Mouse (Mus musculus): ENCODE results near the gene Cnksr1.
"Not testable (repeated sequence)": the region's sequence is repeated elsewhere in the genome, so short reads cannot be mapped to it uniquely, and the experiment has no call there.

Cnksr1 gene

GRCm38 (mm10) chr4:134238279-134238651, at the start of gene Cnksr1:
Gene Cnksr1, minus strand, starts transcription at chr4:134238399.
- in situ Hi-C loops (cut with MboI; ENCODE audit: low sequenced_read_pairs), result no loop called here

GRCm38 (mm10) chr4:134287575-134288025, 49.4 kb upstream of the Cnksr1 start, which contains the start of gene Pdik1l:
Gene Pdik1l, minus strand, starts transcription at chr4:134287895.
- in situ Hi-C loops (cut with MboI; ENCODE audit: low sequenced_read_pairs), result no loop called here

GRCm38 (mm10) chr4:134287168-134287564, 49.0 kb upstream of the Cnksr1 start:
- in situ Hi-C loops (cut with MboI; ENCODE audit: low sequenced_read_pairs), result no loop called here

- in situ Hi-C loops (cut with MboI; ENCODE audit: low sequenced_read_pairs), result no loop called here
Measured at GRCm38 (mm10) chr4:134286226-134287167, 48.3 kb upstream of the Cnksr1 start.

- in situ Hi-C loops (cut with MboI; ENCODE audit: low sequenced_read_pairs), result no loop called here
Measured at GRCm38 (mm10) chr4:134284942-134285341, 46.7 kb upstream of the Cnksr1 start.

- in situ Hi-C loops (cut with MboI; ENCODE audit: low sequenced_read_pairs), result no loop called here
Measured at GRCm38 (mm10) chr4:134273417-134274345, 35.5 kb upstream of the Cnksr1 start.

GRCm38 (mm10) chr4:134272731-134273416, 34.7 kb upstream of the Cnksr1 start:
- in situ Hi-C loops (cut with MboI; ENCODE audit: low sequenced_read_pairs), result no loop called here

- in situ Hi-C loops (cut with MboI; ENCODE audit: low sequenced_read_pairs), result no loop called here
Measured at GRCm38 (mm10) chr4:134271979-134272378, 33.8 kb upstream of the Cnksr1 start.

- in situ Hi-C loops (cut with MboI; ENCODE audit: low sequenced_read_pairs), result not testable (repeated sequence)
Measured at GRCm38 (mm10) chr4:134269622-134270021, 31.4 kb upstream of the Cnksr1 start.

- in situ Hi-C loops (cut with MboI; ENCODE audit: low sequenced_read_pairs), result no loop called here
Measured at GRCm38 (mm10) chr4:134268102-134268655, 30.0 kb upstream of the Cnksr1 start.

GRCm38 (mm10) chr4:134265860-134266585, 27.8 kb upstream of the Cnksr1 start:
- in situ Hi-C loops (cut with MboI; ENCODE audit: low sequenced_read_pairs), result no loop called here

GRCm38 (mm10) chr4:134263191-134263590, 25.0 kb upstream of the Cnksr1 start:
- in situ Hi-C loops (cut with MboI; ENCODE audit: low sequenced_read_pairs), result no loop called here

- in situ Hi-C loops (cut with MboI; ENCODE audit: low sequenced_read_pairs), result no loop called here
Measured at GRCm38 (mm10) chr4:134258354-134258753, 20.2 kb upstream of the Cnksr1 start.

GRCm38 (mm10) chr4:134257198-134258009, 19.2 kb upstream of the Cnksr1 start:
- in situ Hi-C loops (cut with MboI; ENCODE audit: low sequenced_read_pairs), result no loop called here

- in situ Hi-C loops (cut with MboI; ENCODE audit: low sequenced_read_pairs), result no loop called here
Measured at GRCm38 (mm10) chr4:134256407-134257197, 18.4 kb upstream of the Cnksr1 start.

- in situ Hi-C loops (cut with MboI; ENCODE audit: low sequenced_read_pairs), result no loop called here
Measured at GRCm38 (mm10) chr4:134255854-134256253, 17.7 kb upstream of the Cnksr1 start.

GRCm38 (mm10) chr4:134254835-134255234, 16.6 kb upstream of the Cnksr1 start:
- in situ Hi-C loops (cut with MboI; ENCODE audit: low sequenced_read_pairs), result no loop called here

GRCm38 (mm10) chr4:134253722-134254324, 15.6 kb upstream of the Cnksr1 start, which contains the start of gene Grrp1:
Gene Grrp1, minus strand, starts transcription at chr4:134254106.
- in situ Hi-C loops (cut with MboI; ENCODE audit: low sequenced_read_pairs), result no loop called here
